Mouse (Mus musculus) G1E (cell line): ENCODE results near the gene Lmx1a. TPM values are rescaled to one million over a fixed set of nuclear protein-coding genes. Genes with fewer than 3 reads are reported as not detected.

Experiments used
- ATAC-seq: 2 replicates; pipeline ENCODE4 v1.8.0; 2016; ENCODE audit warnings: mild to moderate bottlenecking; ENCODE audit not compliant: insufficient number of reproducible peaks, poor library complexity, low FRiP score, severe bottlenecking; ENCODE audit errors: extremely low read depth
- DNase-seq: peaks from one replicate; pipeline ENCODE4 v3.0.0; 2012; ENCODE audit warnings: low spot score
- H3K27me3 ChIP-seq: 2 replicates; pipeline ENCODE4 v1.6.1; 2012; ENCODE audit warnings: mild to moderate bottlenecking, low read length, inconsistent platforms; ENCODE audit not compliant: insufficient read depth
- H3K36me3 ChIP-seq: replicated peaks from 2 replicates; pipeline ENCODE3; 2012; ENCODE audit warnings: mild to moderate bottlenecking, inconsistent platforms
- H3K4me1 ChIP-seq: 2 replicates; pipeline ENCODE4 v1.6.1; 2012; ENCODE audit warnings: low read depth, low read length, inconsistent platforms, mixed read lengths; ENCODE audit not compliant: insufficient read depth
- H3K4me3 ChIP-seq: 2 replicates; pipeline ENCODE4 v1.5.1; 2012; ENCODE audit warnings: low read depth, mild to moderate bottlenecking, inconsistent platforms, low read length, moderate library complexity, mixed read lengths
- H3K9me3 ChIP-seq: replicated peaks from 2 replicates; pipeline ENCODE4 v1.6.1; 2012; ENCODE audit warnings: inconsistent platforms
- CTCF ChIP-seq: IDR thresholded peaks from 2 replicates; pipeline ENCODE4 v1.5.1; 2012; ENCODE audit warnings: low read depth, low read length, inconsistent platforms, mixed read lengths
- GATA1 ChIP-seq: IDR thresholded peaks from 2 replicates; pipeline ENCODE4 v1.6.1; 2012; ENCODE audit warnings: borderline replicate concordance, low read length, inconsistent platforms, mixed read lengths
- GATA2 ChIP-seq: IDR thresholded peaks from 2 replicates; pipeline ENCODE4 v1.6.1; 2012; ENCODE audit warnings: low read depth, low read length, inconsistent platforms, borderline replicate concordance
- POLR2AphosphoS5 ChIP-seq: IDR thresholded peaks from 2 replicates; pipeline ENCODE4 v1.6.1; 2012; ENCODE audit warnings: low read depth, low read length, inconsistent platforms; ENCODE audit not compliant: insufficient replicate concordance
- TAL1 ChIP-seq: conservative IDR thresholded peaks from 2 replicates; pipeline ENCODE4 v1.6.1; 2012; ENCODE audit warnings: low read depth, low read length, inconsistent platforms, mixed read lengths
- polyA plus RNA-seq: library from polyadenylated mRNA; stranded (reverse); fragments of >175 nt; gene quantifications from 2 replicates; pipeline ENCODE4 v1.2.3, GENCODE M21; 2012
- total RNA-seq, 2 experiments: library from RNA; stranded (forward) in 1 of 2; stranded (reverse) in 1 of 2; fragments of 200-1000 nt in 1 of 2; fragments of >200 nt in 1 of 2; fragmentation: Nextera tagmentation in 1 of 2; gene quantifications; 2 replicates each; pipeline ENCODE4 v1.2.3; 2014 to 2017

The Lmx1a gene
- total RNA-seq (2014; fragmentation: Nextera tagmentation), result not detected in 2 replicates
- 0.05 and 0.06 TPM in 2 replicates for total RNA-seq (2017)
- not detected in 2 replicates for polyA plus RNA-seq

DNA sequence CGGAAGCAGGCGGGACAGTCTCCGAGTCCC is at the start of gene Lmx1a:
Gene Lmx1a, plus strand, starts transcription at position 6 of the 30 bp plus-strand sequence.
- no peak for TF ChIP-seq GATA1
- no peak for TF ChIP-seq CTCF
- no peak for TF ChIP-seq TAL1
- Histone ChIP-seq H3K4me3 (no peak within 1 kb of the TSS; the same call in 1 of the 2 replicates), H3K36me3 (no peaks in the 10 kb centered on the region), H3K9me3 (peaks cover 58% of the 10 kb centered on the region), H3K27me3 (no peaks in the 10 kb centered on the region), H3K4me1 (no peaks in the 10 kb centered on the region)
- ATAC-seq, result no peak
- DNase-seq, result no peak

DNA sequence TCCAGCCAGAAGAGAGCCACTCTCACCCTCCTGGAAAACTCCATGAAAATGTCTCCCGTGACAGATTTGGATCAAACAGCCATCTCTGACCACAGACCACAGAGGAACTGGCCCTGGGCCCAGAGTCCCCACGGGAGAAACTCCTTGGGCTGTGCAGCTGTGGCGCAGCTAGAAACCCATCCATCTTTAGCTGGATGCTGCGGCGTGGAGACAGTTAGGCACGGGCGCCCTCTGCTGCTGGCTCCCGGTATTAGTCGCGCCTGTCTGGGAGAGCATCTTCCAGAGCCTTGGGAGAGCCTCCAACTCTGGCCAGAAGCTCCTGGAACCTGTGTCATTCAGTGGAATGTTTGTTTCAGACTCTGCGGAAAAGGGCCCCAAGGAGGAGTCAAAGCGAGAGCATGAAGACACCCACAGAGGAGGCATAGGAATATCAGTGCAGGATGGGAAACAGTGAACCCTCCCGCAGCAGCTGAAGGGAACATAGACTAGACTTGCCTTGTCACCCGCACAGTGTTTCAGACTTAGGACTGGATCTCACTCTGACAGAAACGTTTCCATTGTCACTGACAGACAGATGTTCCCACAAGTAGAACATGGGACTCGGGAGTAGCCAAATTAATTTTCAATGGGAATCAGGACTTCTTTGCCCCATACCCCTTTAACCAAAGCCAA is 44.0 kb upstream of the Lmx1a start:
- peaks cover 51% of the 10 kb centered on the region for H3K9me3 ChIP-seq
- no peak overlapping the region for H3K4me3 ChIP-seq
- no peak for DNase-seq
- no peaks in the 10 kb centered on the region for H3K36me3 ChIP-seq
- TF ChIP-seq GATA1 (no peak), GATA2 (no peak), TAL1 (no peak), CTCF (no peak; the same call in 1 of the 2 replicates), POLR2AphosphoS5 (no peak)
- no peaks in the 10 kb centered on the region for H3K27me3 ChIP-seq
- no peaks in the 10 kb centered on the region for H3K4me1 ChIP-seq
- ATAC-seq, result no peak

- Histone ChIP-seq H3K27me3 (no peaks in the 10 kb centered on the region), H3K4me1 (no peaks in the 10 kb centered on the region), H3K36me3 (no peaks in the 10 kb centered on the region), H3K4me3 (no peak overlapping the region), H3K9me3 (peaks cover 54% of the 10 kb centered on the region)
- DNase-seq (no peak), ATAC-seq (no peak)
- TF ChIP-seq GATA1, result no peak
- no peak for TF ChIP-seq POLR2AphosphoS5
- no peak for TF ChIP-seq TAL1
- no peak for TF ChIP-seq GATA2
- TF ChIP-seq CTCF, result no peak
Observed at GRCm38 (mm10) chr1:167648670-167649069, 40.4 kb upstream of the Lmx1a start.

- Histone ChIP-seq H3K9me3 (peaks cover 57% of the 10 kb centered on the region), H3K4me1 (no peaks in the 10 kb centered on the region), H3K27me3 (no peaks in the 10 kb centered on the region), H3K4me3 (no peak overlapping the region), H3K36me3 (no peaks in the 10 kb centered on the region)
- DNase-seq, result no peak
- TF ChIP-seq GATA1, result no peak
- TF ChIP-seq CTCF, result no peak
- no peak for TF ChIP-seq POLR2AphosphoS5
- TF ChIP-seq TAL1, result no peak
- no peak for TF ChIP-seq GATA2
- no peak for ATAC-seq
Observed at GRCm38 (mm10) chr1:167649122-167649633, 39.9 kb upstream of the Lmx1a start.

DNA sequence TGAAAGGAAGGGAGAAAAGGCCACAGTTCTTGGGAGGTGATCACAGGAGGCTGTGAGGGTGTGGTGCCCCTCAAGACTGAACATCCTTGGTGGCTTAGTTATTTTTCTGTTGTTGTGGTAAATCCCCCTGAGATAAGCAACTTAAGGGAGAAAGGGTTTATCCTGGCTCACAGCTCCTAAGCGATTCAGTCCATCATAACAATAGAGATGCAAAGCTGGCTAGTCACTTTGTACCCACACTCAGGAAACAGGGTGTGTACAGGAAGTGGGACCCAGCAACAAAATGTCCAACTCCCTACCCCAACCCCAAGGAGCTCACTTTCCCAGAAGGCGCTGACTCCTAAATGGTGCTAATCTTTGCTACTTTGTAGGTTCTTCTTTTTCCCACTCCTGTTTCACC is 36.7 kb upstream of the Lmx1a start:
- ATAC-seq, result no peak
- Histone ChIP-seq H3K4me3 (no peak overlapping the region), H3K36me3 (no peaks in the 10 kb centered on the region), H3K9me3 (peaks cover 68% of the 10 kb centered on the region), H3K27me3 (no peaks in the 10 kb centered on the region), H3K4me1 (no peaks in the 10 kb centered on the region)
- TF ChIP-seq CTCF (no peak), TAL1 (no peak), GATA2 (no peak), GATA1 (no peak), POLR2AphosphoS5 (no peak)
- no peak for DNase-seq

- no peaks in the 10 kb centered on the region for H3K27me3 ChIP-seq
- no peak for ATAC-seq
Observed at GRCm38 (mm10) chr1:167659065-167659464, 30.0 kb upstream of the Lmx1a start.

More at GRCm38 (mm10) chr1:167659065-167659464, 30.0 kb upstream of the Lmx1a start:
- DNase-seq, result no peak
- Histone ChIP-seq H3K4me1 (no peaks in the 10 kb centered on the region), H3K4me3 (no peak overlapping the region), H3K36me3 (no peaks in the 10 kb centered on the region), H3K9me3 (peaks cover 74% of the 10 kb centered on the region)
- TF ChIP-seq GATA2 (no peak), TAL1 (no peak), GATA1 (no peak), POLR2AphosphoS5 (no peak), CTCF (no peak)
